Mouse (Mus musculus): ENCODE data around the gene Pde4b. TPM values are rescaled to one million over a fixed set of nuclear protein-coding genes. Genes with fewer than 3 reads are reported as not detected.

Gene Pde4b
- polyA plus RNA-seq, 1 experiment from 2014 or later = 11.9 TPM

- DNase-seq (ENCODE audit: low spot score) = peak; percentile 53
- TF ChIP-seq CTCF (IDR thresholded peaks at IDR 0.05; ENCODE audit: low read depth) = no peak
- Histone ChIP-seq H3K4me1 (replicated peaks; ENCODE audit: insufficient read depth, low read length) (0 out of 2 replicates have a peak, but pooled peaks cover 2% of the 10 kb centered on the region), H3K4me2 (ENCODE audit: low read length) (no peak overlapping the region), H3K9me3 (replicated peaks; ENCODE audit: low read length) (no peaks in the 10 kb centered on the region), H3K27me3 (ENCODE audit: insufficient read depth, low read length) (no peaks in the 10 kb centered on the region), H3K4me3 (replicated peaks; ENCODE audit: low read depth, low read length) (no peak overlapping the region), H3K9ac (ENCODE audit: low read depth, low read length) (no peak overlapping the region), H3K27ac (no peak overlapping the region), H3K36me3 (ENCODE audit: insufficient read depth, low read length) (no peaks in the 10 kb centered on the region)
- WGBS = 48% methylated on average over 6 of the region's 6 CpGs
- ATAC-seq (replicated peaks; ENCODE audit: low FRiP score, low read depth) = no peak
Observed at GRCm38 (mm10) chr4:102630261-102630660, 542.9 kb downstream of the Pde4b start.

GRCm38 (mm10) chr4:102631624-102632023 lies 544.3 kb downstream of the Pde4b start:
- Histone ChIP-seq H3K27ac (no peak overlapping the region), H3K4me3 (replicated peaks; ENCODE audit: low read depth, low read length) (no peak overlapping the region), H3K27me3 (ENCODE audit: insufficient read depth, low read length) (no peaks in the 10 kb centered on the region), H3K9me3 (replicated peaks; ENCODE audit: low read length) (no peaks in the 10 kb centered on the region), H3K9ac (ENCODE audit: low read depth, low read length) (no peak overlapping the region), H3K36me3 (ENCODE audit: insufficient read depth, low read length) (no peaks in the 10 kb centered on the region), H3K4me1 (replicated peaks; ENCODE audit: insufficient read depth, low read length) (0 out of 2 replicates have a peak, but pooled peaks cover 11% of the 10 kb centered on the region), H3K4me2 (ENCODE audit: low read length) (no peak overlapping the region)
- 44% methylated on average over 3 of the region's 3 CpGs for WGBS
- TF ChIP-seq CTCF (IDR thresholded peaks at IDR 0.05; ENCODE audit: low read depth) = no peak
- ATAC-seq (replicated peaks; ENCODE audit: low FRiP score, low read depth) (no peak), DNase-seq (ENCODE audit: low spot score) (no peak)

- Histone ChIP-seq H3K36me3 (ENCODE audit: insufficient read depth, low read length) (no peaks in the 10 kb centered on the region), H3K9me3 (replicated peaks; ENCODE audit: low read length) (no peaks in the 10 kb centered on the region), H3K4me3 (replicated peaks; ENCODE audit: low read depth, low read length) (no peak overlapping the region), H3K27me3 (ENCODE audit: insufficient read depth, low read length) (no peaks in the 10 kb centered on the region), H3K9ac (ENCODE audit: low read depth, low read length) (no peak overlapping the region), H3K4me2 (ENCODE audit: low read length) (no peak overlapping the region), H3K4me1 (replicated peaks; ENCODE audit: insufficient read depth, low read length) (0 out of 2 replicates have a peak, but pooled peaks cover 11% of the 10 kb centered on the region), H3K27ac (no peak overlapping the region)
- ATAC-seq (replicated peaks; ENCODE audit: low FRiP score, low read depth) (no peak), DNase-seq (ENCODE audit: low spot score) (no peak)
- TF ChIP-seq CTCF (IDR thresholded peaks at IDR 0.05; ENCODE audit: low read depth) = no peak
- 90% methylated on average over 5 of the region's 5 CpGs for WGBS
Observed at GRCm38 (mm10) chr4:102633241-102633640, 545.9 kb downstream of the Pde4b start.

GRCm38 (mm10) chr4:102635258-102635657 lies 547.9 kb downstream of the Pde4b start:
- Histone ChIP-seq H3K4me3 (replicated peaks; ENCODE audit: low read depth, low read length) (no peak overlapping the region), H3K27ac (no peak overlapping the region), H3K9ac (ENCODE audit: low read depth, low read length) (no peak overlapping the region), H3K36me3 (ENCODE audit: insufficient read depth, low read length) (no peaks in the 10 kb centered on the region), H3K9me3 (replicated peaks; ENCODE audit: low read length) (no peaks in the 10 kb centered on the region), H3K4me1 (replicated peaks; ENCODE audit: insufficient read depth, low read length) (0 out of 2 replicates have a peak, but pooled peaks cover 11% of the 10 kb centered on the region), H3K27me3 (ENCODE audit: insufficient read depth, low read length) (no peaks in the 10 kb centered on the region), H3K4me2 (ENCODE audit: low read length) (no peak overlapping the region)
- 35% methylated on average over 9 of the region's 9 CpGs for WGBS
- DNase-seq (ENCODE audit: low spot score) = peak; percentile 68
- no peak for TF ChIP-seq CTCF (IDR thresholded peaks at IDR 0.05; ENCODE audit: low read depth)
- ATAC-seq (replicated peaks; ENCODE audit: low FRiP score, low read depth) = peak; percentile 66; the same call in 1 of the 2 replicates

- no peaks in the 10 kb centered on the region for H3K9me3 ChIP-seq (replicated peaks; ENCODE audit: low read length)
- no peaks in the 10 kb centered on the region for H3K27me3 ChIP-seq (ENCODE audit: insufficient read depth, low read length)
- TF ChIP-seq CTCF (IDR thresholded peaks at IDR 0.05; ENCODE audit: low read depth) = no peak
- no peak overlapping the region for H3K4me3 ChIP-seq (replicated peaks; ENCODE audit: low read depth, low read length)
- WGBS = 54% methylated on average over 8 of the region's 8 CpGs
- H3K27ac ChIP-seq = no peak overlapping the region
- no peak overlapping the region for H3K9ac ChIP-seq (ENCODE audit: low read depth, low read length)
- H3K36me3 ChIP-seq (ENCODE audit: insufficient read depth, low read length) = no peaks in the 10 kb centered on the region
- ATAC-seq (replicated peaks; ENCODE audit: low FRiP score, low read depth) = no peak
- H3K4me1 ChIP-seq (replicated peaks; ENCODE audit: insufficient read depth, low read length) = 0 out of 2 replicates have a peak, but pooled peaks cover 11% of the 10 kb centered on the region
- no peak for DNase-seq (ENCODE audit: low spot score)
- no peak overlapping the region for H3K4me2 ChIP-seq (ENCODE audit: low read length)
Observed at GRCm38 (mm10) chr4:102635944-102636343, 548.6 kb downstream of the Pde4b start.

- no peak overlapping the region for H3K9ac ChIP-seq (ENCODE audit: low read depth, low read length)
- no peaks in the 10 kb centered on the region for H3K9me3 ChIP-seq (replicated peaks; ENCODE audit: low read length)
- no peak for ATAC-seq (replicated peaks; ENCODE audit: low FRiP score, low read depth)
- H3K4me1 ChIP-seq (replicated peaks; ENCODE audit: insufficient read depth, low read length) = 0 out of 2 replicates have a peak, but pooled peaks cover 11% of the 10 kb centered on the region
- no peak overlapping the region for H3K4me2 ChIP-seq (ENCODE audit: low read length)
- no peaks in the 10 kb centered on the region for H3K27me3 ChIP-seq (ENCODE audit: insufficient read depth, low read length)
- H3K36me3 ChIP-seq (ENCODE audit: insufficient read depth, low read length) = no peaks in the 10 kb centered on the region
- no peak for DNase-seq (ENCODE audit: low spot score)
- TF ChIP-seq CTCF (IDR thresholded peaks at IDR 0.05; ENCODE audit: low read depth) = no peak
- no peak overlapping the region for H3K27ac ChIP-seq
- no peak overlapping the region for H3K4me3 ChIP-seq (replicated peaks; ENCODE audit: low read depth, low read length)
- 69% methylated on average over 4 of the region's 4 CpGs for WGBS
Observed at GRCm38 (mm10) chr4:102637348-102637910, 550.1 kb downstream of the Pde4b start.

Measured in kidney, postnatal 0 days (tissue).